Mouse (Mus musculus) midbrain, embryonic 12.5 days (tissue): Measurements from ENCODE around the gene Pih1d3. TPM values are rescaled to one million over a fixed set of nuclear protein-coding genes. Genes with fewer than 3 reads are reported as not detected.

Experiments used
- ATAC-seq: fragments of 200-750 bp; cut with Nextera tagmentation; 2 replicates; pipeline ENCODE4 v1.8.0; 2017; ENCODE audit warnings: low read depth, moderate TSS enrichment, moderate library complexity; ENCODE audit not compliant: low FRiP score
- H3K27ac ChIP-seq: fragments of 300-500 bp; sonication (generic); replicated peaks from 2 replicates; pipeline ENCODE4 v1.5.1; 2016; ENCODE audit warnings: mild to moderate bottlenecking
- H3K27me3 ChIP-seq: fragments of 300-500 bp; sonication (generic); 2 replicates; pipeline ENCODE4 v1.6.1; 2016; ENCODE audit warnings: mild to moderate bottlenecking
- H3K36me3 ChIP-seq: fragments of 300-500 bp; sonication (generic); 2 replicates; pipeline ENCODE4 v1.6.1; 2016
- H3K4me1 ChIP-seq: fragments of 300-500 bp; sonication (generic); 2 replicates; pipeline ENCODE4 v1.6.1; 2016
- H3K4me2 ChIP-seq: fragments of 300-500 bp; sonication (generic); replicated peaks from 2 replicates; pipeline ENCODE4 v1.6.1; 2016; ENCODE audit warnings: mild to moderate bottlenecking, moderate library complexity
- H3K4me3 ChIP-seq: fragments of 300-500 bp; sonication (generic); 2 replicates; pipeline ENCODE4 v1.5.1; 2016; ENCODE audit warnings: mild to moderate bottlenecking
- H3K9ac ChIP-seq: fragments of 300-500 bp; sonication (generic); replicated peaks from 2 replicates; pipeline ENCODE4 v1.6.1; 2016; ENCODE audit warnings: mild to moderate bottlenecking, moderate library complexity
- H3K9me3 ChIP-seq: fragments of 300-500 bp; sonication (generic); 2 replicates; pipeline ENCODE4 v1.6.1; 2016; ENCODE audit warnings: mild to moderate bottlenecking
- WGBS: fragments of 180-500 bp; shearing (Covaris S2); methylation state at CpG from one replicate; pipeline ENCODE4 v1.1.7; 2016; 5-methylcytosine and 5-hydroxymethylcytosine counted together
- polyA plus RNA-seq: library from polyadenylated mRNA; unstranded; fragments of >200 nt; fragmentation: Nextera tagmentation; extraction: Ambion mirVana; gene quantifications from 2 replicates; pipeline ENCODE4 v1.2.1, GENCODE M21; 2016

The Pih1d3 gene
- polyA plus RNA-seq, 1 experiment from 2014 or later: not detected

DNA sequence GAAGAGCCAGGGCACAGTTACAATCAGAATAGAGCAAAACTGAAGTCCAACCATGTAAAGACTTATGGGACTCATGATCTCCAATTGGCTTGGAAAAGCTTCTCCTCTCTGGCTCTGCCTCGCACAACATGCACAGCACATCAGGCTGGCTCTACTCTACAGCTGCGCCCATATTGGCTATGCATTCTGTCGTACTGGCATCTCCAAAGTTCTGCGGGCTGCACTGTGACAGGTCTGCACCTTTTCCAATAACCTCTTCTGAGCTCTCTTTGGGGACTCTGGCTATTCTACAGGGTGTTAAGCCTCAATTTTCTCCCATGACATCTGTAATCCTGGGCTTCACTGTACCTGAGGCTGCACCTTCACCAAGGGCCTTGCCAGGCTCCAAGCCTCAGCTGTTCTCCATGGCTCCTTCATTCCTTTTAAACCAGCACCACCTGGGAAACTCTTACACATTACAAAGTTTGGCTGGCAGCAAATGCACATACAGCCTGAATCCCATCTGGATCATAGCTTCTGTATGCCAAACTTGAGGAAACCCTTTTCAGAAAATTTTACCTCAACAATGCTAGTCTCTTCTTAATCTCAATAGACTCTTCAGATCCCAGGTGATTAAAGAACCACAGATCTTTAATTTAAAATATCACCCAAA, 1.9 kb upstream of the Pih1d3 start:
- H3K4me2 ChIP-seq: no peak overlapping the region
- no peaks in the 10 kb centered on the region for H3K4me1 ChIP-seq
- no peak for ATAC-seq
- no peaks in the 10 kb centered on the region for H3K27me3 ChIP-seq
- H3K9ac ChIP-seq: no peak overlapping the region
- no peak overlapping the region for H3K27ac ChIP-seq
- no peak overlapping the region for H3K4me3 ChIP-seq
- H3K36me3 ChIP-seq: no peaks in the 10 kb centered on the region
- WGBS: 90% methylated on average over 4 of the region's 4 CpGs
- no peaks in the 10 kb centered on the region for H3K9me3 ChIP-seq

DNA sequence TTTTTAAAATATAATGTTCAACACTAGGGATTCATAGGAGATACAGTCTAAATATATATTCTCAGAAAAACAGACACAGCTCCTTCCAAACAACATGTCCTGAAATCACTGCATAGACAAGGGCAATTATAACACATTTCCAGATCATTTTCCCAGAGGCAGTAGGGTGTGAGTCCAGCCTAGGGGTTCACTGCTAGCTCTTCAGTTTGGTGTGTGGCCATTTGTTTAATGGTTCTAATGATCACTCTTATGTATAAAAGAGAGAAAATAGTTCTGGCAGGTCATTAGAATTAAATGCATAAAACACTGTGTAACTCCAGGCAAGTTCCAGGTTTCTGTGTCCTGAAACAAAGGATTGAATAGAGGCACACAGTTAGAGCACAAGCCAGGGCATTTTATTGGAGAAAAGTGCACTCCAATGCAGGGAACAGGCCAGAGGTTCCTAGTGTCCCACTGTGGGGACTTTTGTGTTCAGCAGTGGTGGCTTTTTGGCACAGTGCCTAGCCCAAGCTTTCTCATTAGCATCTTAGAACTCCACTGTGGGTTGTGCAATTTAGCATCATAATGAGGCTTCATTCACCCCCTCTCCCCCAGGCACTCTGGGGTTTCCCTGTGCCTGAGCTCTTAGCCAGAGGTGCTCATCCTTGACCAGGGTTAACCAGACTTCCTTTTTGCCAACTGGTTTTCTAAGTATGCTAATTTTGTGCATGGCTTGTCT, 10.8 kb downstream of the Pih1d3 start:
- no peak overlapping the region for H3K27ac ChIP-seq
- peaks cover 9% of the 10 kb centered on the region for H3K4me1 ChIP-seq
- H3K4me2 ChIP-seq: no peak overlapping the region
- H3K9ac ChIP-seq: no peak overlapping the region
- ATAC-seq: peak; percentile 92
- H3K36me3 ChIP-seq: no peaks in the 10 kb centered on the region
- H3K4me3 ChIP-seq: no peak overlapping the region
- no peaks in the 10 kb centered on the region for H3K27me3 ChIP-seq
- H3K9me3 ChIP-seq: no peaks in the 10 kb centered on the region

DNA sequence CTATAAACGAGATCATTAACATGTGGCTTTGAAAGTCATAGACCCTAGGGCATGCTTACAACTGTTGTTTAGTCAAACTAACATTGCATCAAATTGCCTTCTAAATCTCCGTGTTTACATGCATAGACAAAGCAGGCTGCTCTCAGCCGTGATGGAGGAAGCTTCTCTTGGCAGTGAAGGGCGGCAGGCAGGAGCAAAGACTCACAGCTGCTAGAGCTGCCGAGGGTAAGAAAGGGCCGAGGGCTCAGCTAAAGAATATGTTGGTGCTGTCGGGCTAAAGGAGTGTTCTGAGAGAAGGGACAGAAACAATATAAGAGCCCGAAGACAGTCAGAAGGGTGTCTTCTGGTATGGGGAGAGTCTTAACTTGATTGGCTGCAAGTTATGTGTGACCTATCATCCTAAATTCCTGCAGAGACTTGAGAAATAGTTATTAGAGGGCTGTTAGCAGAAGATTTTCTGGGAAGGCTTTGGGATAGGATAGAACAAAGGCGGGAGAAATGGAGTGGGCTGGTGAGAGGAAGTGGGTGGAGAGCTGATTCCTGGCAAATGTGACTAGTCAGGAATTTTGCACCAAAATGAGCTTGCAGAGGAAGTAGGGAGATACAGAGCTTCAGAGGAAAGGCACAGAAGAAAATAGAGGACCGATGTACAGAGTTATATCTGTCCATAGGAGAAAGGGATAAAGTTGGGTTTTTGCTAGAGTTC, 37.7 kb downstream of the Pih1d3 start:
- Histone ChIP-seq H3K27me3 (no peaks in the 10 kb centered on the region), H3K4me3 (no peak overlapping the region), H3K9me3 (no peaks in the 10 kb centered on the region), H3K9ac (no peak overlapping the region), H3K27ac (no peak overlapping the region), H3K4me1 (no peaks in the 10 kb centered on the region), H3K36me3 (no peaks in the 10 kb centered on the region), H3K4me2 (no peak overlapping the region)
- WGBS: 79% methylated on average over 10 of the region's 10 CpGs
- ATAC-seq: no peak

Other genes with a start within 250 kb of the Pih1d3 start
- not detected in 2 replicates for gene AC153137.1, start 244.9 kb upstream of the Pih1d3 start, polyA plus RNA-seq
- not detected in 2 replicates for gene Lgsn, start 46.4 kb upstream of the Pih1d3 start, polyA plus RNA-seq
- gene 4931428L18Rik, start 154 bp upstream of the Pih1d3 start, polyA plus RNA-seq: not detected in 2 replicates